Mouse (Mus musculus) activated CD4-positive, CD25-positive, alpha-beta regulatory T cell (primary cell): ENCODE measurements around the gene Kcnk13. TPM values are rescaled to one million over a fixed set of nuclear protein-coding genes. Genes with fewer than 3 reads are reported as not detected.

Experiments used
- polyA plus RNA-seq, 2 experiments: library from polyadenylated mRNA; unstranded; fragments of 100-300 nt; shearing (Covaris generic); gene quantifications; one replicate each; pipeline ENCODE4 v1.2.1; 2017

Gene Kcnk13
- polyA plus RNA-seq, result under 1 TPM in 1 of 2 experiments, not detected in 1; 0.68 TPM

DNA sequence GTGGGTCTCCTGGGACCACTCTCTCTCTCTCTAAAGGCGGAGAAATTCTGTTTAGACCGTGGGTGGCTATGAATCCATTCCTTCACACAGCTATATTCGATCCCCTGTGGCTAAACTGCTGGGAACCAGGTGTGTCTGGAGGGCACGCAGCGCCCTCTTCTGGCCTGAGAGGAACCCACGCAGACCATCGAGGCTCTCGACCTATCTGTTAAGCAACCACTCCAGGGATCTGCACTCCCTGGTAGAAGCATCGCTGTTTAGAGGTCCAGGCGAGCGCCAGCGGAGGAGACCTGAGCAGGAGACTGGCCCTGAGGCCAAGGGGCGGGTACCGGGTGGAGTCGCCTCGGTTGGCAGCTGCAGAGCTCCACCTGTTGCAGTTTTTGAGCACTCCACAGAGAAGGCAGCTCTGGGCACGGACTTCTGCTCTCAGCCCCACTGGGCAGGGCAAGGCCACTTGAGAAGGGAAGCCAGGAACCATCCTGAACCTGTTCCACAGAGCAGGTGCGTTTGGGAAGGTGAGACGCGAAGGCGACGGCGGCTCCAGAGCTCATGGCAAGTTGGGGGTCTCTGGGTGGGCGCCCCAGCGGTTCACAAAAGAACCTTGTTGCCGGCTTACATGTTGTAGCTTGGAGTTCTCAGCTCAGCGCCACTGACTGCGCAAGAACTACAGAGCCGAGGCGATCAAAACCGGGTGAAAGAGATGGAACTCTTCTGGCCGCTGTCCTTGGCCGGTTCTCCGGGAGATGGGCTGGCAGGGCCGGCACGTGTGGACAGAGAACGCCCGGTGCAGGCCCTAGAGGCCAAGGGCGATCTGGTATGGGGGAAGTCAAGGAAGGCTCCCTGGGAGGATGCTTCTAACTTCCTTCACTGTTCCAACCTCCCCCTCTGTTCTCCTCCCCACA is at the start of gene Kcnk13:
Kcnk13 (plus strand) TSS at position 199 of the 902 bp plus-strand sequence.

DNA sequence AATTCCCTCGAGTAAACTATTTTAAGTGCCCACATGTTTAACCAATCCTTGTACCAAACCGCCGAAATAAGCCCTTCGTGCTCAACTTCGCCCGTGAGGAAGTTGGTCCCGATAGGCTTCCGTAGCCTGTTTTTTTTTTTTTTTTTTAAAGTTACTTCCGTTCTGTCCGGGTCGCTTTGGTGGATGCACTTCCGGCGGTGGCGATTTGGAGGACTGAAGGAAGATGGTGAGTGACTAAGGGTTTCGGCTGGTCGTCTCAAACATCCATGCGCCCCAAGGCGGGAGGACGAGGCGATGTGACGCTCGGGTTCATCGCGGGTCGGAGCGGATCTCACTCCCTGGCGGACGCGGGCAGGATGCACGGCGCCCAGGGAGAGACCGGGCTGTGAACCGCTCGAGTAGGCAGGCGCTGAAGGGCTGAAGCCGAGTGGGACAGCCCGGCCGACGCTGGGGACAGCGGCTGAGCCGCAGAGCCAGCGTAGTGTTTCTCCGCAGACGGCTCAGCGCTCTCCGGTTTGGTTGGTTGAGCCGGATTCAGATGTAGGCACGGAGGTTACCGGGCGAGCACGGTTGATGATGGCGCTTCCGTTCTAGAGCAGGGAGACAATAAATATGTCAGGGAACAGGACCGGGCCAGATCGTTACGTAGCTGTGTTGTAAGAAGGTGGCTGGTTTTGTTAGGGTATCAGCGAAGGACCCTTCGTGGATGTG is 145.8 kb downstream of the Kcnk13 start, which contains the start of gene Psmc1:
Psmc1 (plus strand) TSS at position 169 of the 711 bp plus-strand sequence.

Other genes starting within 250 kb of the Kcnk13 start
- 1 to 10 TPM; 1.7 to 3.8 TPM for gene Efcab11, start 80.1 kb upstream of the Kcnk13 start, polyA plus RNA-seq
- 10 to 100 TPM; 22.3 to 28.0 TPM for gene Tdp1, start 80.0 kb upstream of the Kcnk13 start, polyA plus RNA-seq
- gene Psmc1, start 145.7 kb downstream of the Kcnk13 start, polyA plus RNA-seq, result 100 to 1,000 TPM; 154 to 178 TPM
- 10 to 100 TPM; 19.7 to 22.6 TPM for gene Nrde2, start 195.2 kb downstream of the Kcnk13 start, polyA plus RNA-seq
- 1,000 to 10,000 TPM; 1,340 to 1,620 TPM for gene Calm1, start 234.9 kb downstream of the Kcnk13 start, polyA plus RNA-seq